Mouse (Mus musculus) MEL (cell line): ENCODE measurements at regions not wholly inside any gene's neighbourhood (a gene's known extent, or its start where the extent isn't known, plus 50 kb on each side); places are given as distances from the start of the nearest gene placed in this dataset.

Experiments
- DNase-seq: peaks from one replicate; pipeline ENCODE4 v3.0.0; 2011; ENCODE audit warnings: low read depth, low spot score
- H3K27ac ChIP-seq: 2 replicates; pipeline ENCODE4 v1.5.1; 2012; ENCODE audit warnings: low read depth, mild to moderate bottlenecking, control low read depth, low read length, moderate library complexity; ENCODE audit not compliant: control insufficient read depth
- H3K27me3 ChIP-seq, 2 experiments: fragments of 150-350 bp in 1 of 2; sonication (generic) in 1 of 2; 2 replicates each; pipeline ENCODE4 v1.6.1; 2012; ENCODE audit warnings: low read length in 2 of 2, mild to moderate bottlenecking in 2 of 2, improper control_type of control experiment in 1 of 2, moderate library complexity in 1 of 2; ENCODE audit not compliant: insufficient read depth in 2 of 2, control insufficient read depth in 1 of 2
- H3K36me3 ChIP-seq, 2 experiments: 2 replicates each; pipeline ENCODE4 v1.6.1; 2012 to 2014; ENCODE audit warnings: low read length in 2 of 2, improper control_type of control experiment in 1 of 2, inconsistent platforms in 1 of 2, mild to moderate bottlenecking in 1 of 2; ENCODE audit not compliant: insufficient read depth in 2 of 2, control insufficient read depth in 1 of 2
- H3K4me1 ChIP-seq, 2 experiments: fragments of 150-350 bp in 1 of 2; sonication (generic) in 1 of 2; 2 replicates each; pipeline ENCODE4 v1.6.1; 2012; ENCODE audit warnings: low read length in 2 of 2, improper control_type of control experiment in 1 of 2, mild to moderate bottlenecking in 1 of 2; ENCODE audit not compliant: insufficient read depth in 2 of 2, control insufficient read depth in 1 of 2
- H3K4me3 ChIP-seq, 2 experiments: fragments of 150-350 bp in 1 of 2; sonication (generic) in 1 of 2; 2 replicates each; pipeline ENCODE4 v1.5.1; 2012; ENCODE audit warnings: low read depth in 2 of 2, low read length in 2 of 2, mild to moderate bottlenecking in 2 of 2, moderate library complexity in 2 of 2, control low read depth in 1 of 2, improper control_type of control experiment in 1 of 2; ENCODE audit not compliant: control insufficient read depth in 1 of 2, insufficient read depth in 1 of 2
- H3K79me2 ChIP-seq: 2 replicates; pipeline ENCODE4 v1.6.1; 2012; ENCODE audit warnings: mild to moderate bottlenecking, low read length, moderate library complexity; ENCODE audit not compliant: control insufficient read depth, poor library complexity, insufficient read depth
- H3K9ac ChIP-seq: 2 replicates; pipeline ENCODE4 v1.6.1; 2012; ENCODE audit warnings: low read depth, mild to moderate bottlenecking, control low read depth, low read length, moderate library complexity; ENCODE audit not compliant: control insufficient read depth, poor library complexity, severe bottlenecking
- H3K9me3 ChIP-seq: fragments of 150-350 bp; sonication (generic); replicated peaks from 2 replicates; pipeline ENCODE4 v1.6.1; 2012; ENCODE audit warnings: mild to moderate bottlenecking, low read length, improper control_type of control experiment, moderate library complexity; ENCODE audit not compliant: insufficient read depth
- CHD2 ChIP-seq: IDR thresholded peaks from 2 replicates; pipeline ENCODE4 v1.6.1; 2011; ENCODE audit warnings: low read length, improper control_type of control experiment
- CTCF ChIP-seq, 3 experiments: IDR thresholded peaks in 2 of 3; conservative IDR thresholded peaks in 1 of 3; 2 replicates each; pipeline ENCODE4 v1.5.1; 2011 to 2012; ENCODE audit warnings: low read length in 3 of 3, low read depth in 2 of 3, mild to moderate bottlenecking in 2 of 3, improper control_type of control experiment in 1 of 3, inconsistent platforms in 1 of 3, mixed read lengths in 1 of 3, moderate library complexity in 1 of 3; ENCODE audit not compliant: control insufficient read depth in 1 of 3, insufficient read depth in 1 of 3, poor library complexity in 1 of 3, severe bottlenecking in 1 of 3
- ETS1 ChIP-seq: IDR thresholded peaks from 2 replicates; pipeline ENCODE4 v1.6.1; 2012; ENCODE audit warnings: low read depth, mild to moderate bottlenecking, inconsistent platforms, low read length, improper control_type of control experiment, moderate library complexity
- GABPA ChIP-seq: IDR thresholded peaks from 2 replicates; pipeline ENCODE4 v1.6.1; 2012; ENCODE audit warnings: low read depth, mild to moderate bottlenecking, inconsistent platforms, low read length, improper control_type of control experiment, moderate library complexity
- JUND ChIP-seq: IDR thresholded peaks from 2 replicates; pipeline ENCODE4 v1.6.1; 2011; ENCODE audit warnings: low read depth, mild to moderate bottlenecking, improper control_type of control experiment, low read length
- KAT2A ChIP-seq: conservative IDR thresholded peaks from 2 replicates; pipeline ENCODE4 v1.6.1; 2012; ENCODE audit warnings: low read depth, low read length, improper control_type of control experiment, inconsistent platforms
- MAFK ChIP-seq: IDR thresholded peaks from 2 replicates; pipeline ENCODE4 v1.6.1; 2011; ENCODE audit warnings: low read depth, mild to moderate bottlenecking, low read length, improper control_type of control experiment, borderline replicate concordance
- MAX ChIP-seq: IDR thresholded peaks from 2 replicates; pipeline ENCODE4 v1.6.1; 2011; ENCODE audit warnings: low read length, improper control_type of control experiment
- MXI1 ChIP-seq: IDR thresholded peaks from 2 replicates; pipeline ENCODE4 v1.6.1; 2011; ENCODE audit warnings: mild to moderate bottlenecking, low read depth, low read length, improper control_type of control experiment
- MYC ChIP-seq: IDR thresholded peaks from 2 replicates; pipeline ENCODE4 v1.6.1; 2011; ENCODE audit warnings: low read depth, mild to moderate bottlenecking, low read length, improper control_type of control experiment, moderate library complexity
- POLR2A ChIP-seq, 2 experiments: IDR thresholded peaks; 2 replicates each; pipeline ENCODE4 v1.6.1; 2011 to 2012; ENCODE audit warnings: low read length in 2 of 2, mild to moderate bottlenecking in 2 of 2, control low read depth in 1 of 2, improper control_type of control experiment in 1 of 2, low read depth in 1 of 2, moderate library complexity in 1 of 2; ENCODE audit not compliant: control insufficient read depth in 1 of 2, insufficient read depth in 1 of 2, poor library complexity in 1 of 2
- POLR2AphosphoS5 ChIP-seq: IDR thresholded peaks from 2 replicates; pipeline ENCODE4 v1.6.1; 2012; ENCODE audit warnings: low read depth, borderline replicate concordance, mild to moderate bottlenecking, inconsistent platforms, low read length, moderate library complexity, mixed read lengths
- SMC3 ChIP-seq: IDR thresholded peaks from 2 replicates; pipeline ENCODE4 v1.6.1; 2011; ENCODE audit warnings: low read depth, low read length, improper control_type of control experiment
- UBTF ChIP-seq: IDR thresholded peaks from 2 replicates; pipeline ENCODE4 v1.6.1; 2012; ENCODE audit warnings: low read depth, mild to moderate bottlenecking, inconsistent platforms, low read length, improper control_type of control experiment, moderate library complexity, borderline replicate concordance; ENCODE audit not compliant: insufficient read depth
- USF2 ChIP-seq, 2 experiments: IDR thresholded peaks; 2 replicates each; pipeline ENCODE4 v1.6.1; 2011 to 2012; ENCODE audit warnings: improper control_type of control experiment in 2 of 2, low read length in 2 of 2, borderline replicate concordance in 1 of 2, inconsistent platforms in 1 of 2, low read depth in 1 of 2, mild to moderate bottlenecking in 1 of 2; ENCODE audit not compliant: insufficient read depth in 1 of 2
- ZMIZ1 ChIP-seq: IDR thresholded peaks from 2 replicates; pipeline ENCODE4 v1.6.1; 2012; ENCODE audit warnings: low read depth, mild to moderate bottlenecking, inconsistent platforms, low read length, improper control_type of control experiment, moderate library complexity

GRCm38 (mm10) chr3:144378524-144379225, 173.7 kb upstream of the Lmo4 start:
- H3K27me3 ChIP-seq, result no peaks in the 10 kb centered on the region; a peak in 1 of 4 replicates
- 0 out of 4 replicates have a peak, but pooled peaks cover 0 to 2% of the 10 kb centered on the region in 2 experiments for H3K4me1 ChIP-seq
- no peak overlapping the region for H3K9ac ChIP-seq
- H3K79me2 ChIP-seq, result no peaks in the 10 kb centered on the region
- no peaks in the 10 kb centered on the region for H3K9me3 ChIP-seq
- DNase-seq, result no peak
- peaks cover 0 to 2% of the 10 kb centered on the region in 2 experiments; a peak in 2 of 4 replicates for H3K36me3 ChIP-seq
- TF ChIP-seq CHD2, result no peak
- TF ChIP-seq MYC, result no peak
- TF ChIP-seq MXI1, result no peak
- TF ChIP-seq SMC3, result no peak
- no peak overlapping the region for H3K4me3 ChIP-seq
- no peak overlapping the region for H3K27ac ChIP-seq

DNA sequence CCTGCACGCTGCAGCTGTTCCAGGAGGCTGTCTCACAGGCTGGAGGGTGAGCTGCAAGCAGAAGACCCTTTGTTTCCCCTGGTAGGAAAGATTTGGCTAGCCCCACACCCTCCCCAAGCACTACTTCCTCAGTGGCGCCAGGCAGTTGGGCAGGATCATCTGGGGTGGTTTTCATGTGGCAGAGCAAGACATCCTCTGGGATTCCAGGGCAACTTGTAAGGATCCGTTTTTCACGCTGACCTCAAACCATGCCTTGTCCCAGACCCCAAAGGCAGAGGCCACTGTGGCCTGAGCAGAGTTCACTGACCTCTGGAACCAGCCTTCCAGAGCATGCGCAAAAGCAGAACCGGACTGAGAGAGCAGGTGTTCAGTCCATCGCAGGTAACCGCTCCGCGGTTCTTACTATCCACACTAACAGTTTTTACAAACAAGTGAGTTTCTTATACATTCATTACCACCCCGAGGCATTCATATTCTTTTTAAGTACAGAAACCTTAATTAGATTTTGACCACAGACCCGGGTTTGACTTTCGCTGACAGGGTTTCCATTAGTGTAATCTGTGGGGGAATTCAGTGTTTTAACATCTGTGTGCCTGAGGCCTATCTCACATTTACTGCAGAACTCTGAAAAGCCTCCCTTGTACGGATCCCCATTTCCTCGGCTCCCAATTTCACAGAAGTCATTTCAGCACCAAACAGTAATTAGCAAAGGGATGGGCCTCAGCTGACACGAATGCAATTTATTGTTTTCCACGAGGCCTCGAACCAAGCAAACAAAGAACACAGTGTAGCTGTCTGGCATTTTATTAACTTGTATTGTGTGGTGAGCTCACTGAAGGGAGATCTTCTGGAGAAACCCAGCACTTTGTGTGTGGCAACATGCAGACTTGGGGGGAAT, 172.9 kb upstream of the Lmo4 start:
- Histone ChIP-seq H3K9me3 (no peaks in the 10 kb centered on the region), H3K4me1 (0 out of 4 replicates have a peak, but pooled peaks cover 0 to 2% of the 10 kb centered on the region in 2 experiments), H3K79me2 (no peaks in the 10 kb centered on the region), H3K27me3 (no peaks in the 10 kb centered on the region; a peak in 1 of 4 replicates), H3K27ac (no peak overlapping the region), H3K9ac (no peak overlapping the region), H3K4me3 (no peak overlapping the region), H3K36me3 (peaks cover 0 to 2% of the 10 kb centered on the region in 2 experiments; a peak in 2 of 4 replicates)
- DNase-seq, result no peak
- TF ChIP-seq POLR2A (IDR thresholded peaks at IDR 0.05; ENCODE audit: control insufficient read depth in 1 of 2, insufficient read depth in 1 of 2, low read depth in 1 of 2, low read length in 2 of 2, poor library complexity in 1 of 2) (no peak), MAX (no peak), USF2 (IDR thresholded peaks at IDR 0.05; ENCODE audit: borderline replicate concordance in 1 of 2, insufficient read depth in 1 of 2, low read depth in 1 of 2, low read length in 2 of 2) (no peak), ZMIZ1 (no peak), SMC3 (no peak), MAFK (no peak), GABPA (no peak), JUND (no peak), UBTF (no peak), CTCF (IDR thresholded peaks at IDR 0.05 in 2 of 3, conservative IDR thresholded peaks at IDR 0.05 in 1 of 3; ENCODE audit: control insufficient read depth in 1 of 3, insufficient read depth in 1 of 3, low read depth in 2 of 3, low read length in 3 of 3, poor library complexity in 1 of 3, severe bottlenecking in 1 of 3) (no peak), ETS1 (no peak), POLR2AphosphoS5 (no peak), KAT2A (no peak)
